Mouse (Mus musculus) small intestine, adult 2 months (tissue): Measurements from ENCODE around the gene Fastkd2.

Source experiments
- CTCF ChIP-seq: fragments of 200-500 bp; IDR thresholded peaks from 2 replicates; pipeline ENCODE4 v1.5.1; 2012; ENCODE audit warnings: low read depth, mild to moderate bottlenecking, control low read depth, inconsistent platforms, low read length, moderate library complexity, mixed read lengths; ENCODE audit not compliant: insufficient replicate concordance, insufficient read length; ENCODE audit errors: extremely low read depth
- POLR2A ChIP-seq: fragments of 200-500 bp; IDR thresholded peaks from 2 replicates; pipeline ENCODE4 v1.6.1; 2012; ENCODE audit warnings: low read depth, mild to moderate bottlenecking, control low read depth, inconsistent platforms, low read length, moderate library complexity

- TF ChIP-seq POLR2A (no peak), CTCF (no peak)
These were observed 34.0 kb downstream of the Fastkd2 start for GRCm38 (mm10) chr1:63764395-63764794.
